Mouse (Mus musculus) intestine, postnatal 0 days (tissue): ENCODE data around the gene Fam49a. TPM values are rescaled to one million over a fixed set of nuclear protein-coding genes. Genes with fewer than 3 reads are reported as not detected.

ENCODE experiments used
- ATAC-seq: fragments of 200-750 bp; cut with Nextera tagmentation; 2 replicates; pipeline ENCODE4 v1.8.0; 2017; ENCODE audit warnings: mild to moderate bottlenecking, moderate TSS enrichment, moderate library complexity
- H3K27ac ChIP-seq: fragments of 300-500 bp; sonication (generic); 2 replicates; pipeline ENCODE4 v1.5.1; 2014; ENCODE audit warnings: mild to moderate bottlenecking, low read depth, low read length, moderate library complexity
- H3K27me3 ChIP-seq: fragments of 300-500 bp; sonication (generic); replicated peaks from 2 replicates; pipeline ENCODE4 v1.6.1; 2014; ENCODE audit warnings: low read length, mixed read lengths; ENCODE audit not compliant: control insufficient read depth, insufficient read depth
- H3K36me3 ChIP-seq: fragments of 300-500 bp; sonication (generic); 2 replicates; pipeline ENCODE4 v1.6.1; 2014; ENCODE audit warnings: mild to moderate bottlenecking, moderate library complexity; ENCODE audit not compliant: control insufficient read depth, insufficient read depth
- H3K4me1 ChIP-seq: fragments of 300-500 bp; sonication (generic); replicated peaks from 2 replicates; pipeline ENCODE4 v1.6.1; 2014; ENCODE audit warnings: antibody characterized with exemption, low read length, mixed read lengths; ENCODE audit not compliant: control insufficient read depth, insufficient read depth
- H3K4me2 ChIP-seq: fragments of 300-500 bp; sonication (generic); replicated peaks from 2 replicates; pipeline ENCODE4 v1.6.1; 2014; ENCODE audit warnings: low read depth, mild to moderate bottlenecking, moderate library complexity
- H3K4me3 ChIP-seq: fragments of 300-500 bp; sonication (generic); 2 replicates; pipeline ENCODE4 v1.5.1; 2014; ENCODE audit warnings: low read depth, low read length
- H3K9ac ChIP-seq: fragments of 300-500 bp; sonication (generic); 2 replicates; pipeline ENCODE4 v1.6.1; 2014; ENCODE audit warnings: mild to moderate bottlenecking, low read depth, low read length
- H3K9me3 ChIP-seq: fragments of 300-500 bp; sonication (generic); 2 replicates; pipeline ENCODE4 v1.6.1; 2016; ENCODE audit warnings: mixed run types; ENCODE audit not compliant: control insufficient read depth
- CTCF ChIP-seq: sonication (generic); IDR thresholded peaks from 2 replicates; pipeline ENCODE4 v1.5.1; 2016; ENCODE audit warnings: low read depth, mild to moderate bottlenecking, control low read depth, antibody characterized with exemption, moderate library complexity
- WGBS: fragments of 180-500 bp; shearing (Covaris S2); extraction: QIAGEN DNeasy Blood & Tissue Kit; methylation state at CpG from one replicate; pipeline ENCODE4 v1.1.7; 2014; 5-methylcytosine and 5-hydroxymethylcytosine counted together
- polyA plus RNA-seq: library from polyadenylated mRNA; unstranded; fragments of >200 nt; fragmentation: Nextera tagmentation; extraction: Ambion mirVana; gene quantifications from 2 replicates; pipeline ENCODE4 v1.2.1, GENCODE M21; 2015

The Fam49a gene
- polyA plus RNA-seq, 1 experiment from 2014 or later: 4.2 TPM

- no peak for ATAC-seq
- WGBS: 32% methylated on average over 1 of the region's 1 CpGs
- no peak overlapping the region for H3K27ac ChIP-seq
Observed at GRCm38 (mm10) chr12:12356463-12356862, 94.5 kb downstream of the Fam49a start.

DNA sequence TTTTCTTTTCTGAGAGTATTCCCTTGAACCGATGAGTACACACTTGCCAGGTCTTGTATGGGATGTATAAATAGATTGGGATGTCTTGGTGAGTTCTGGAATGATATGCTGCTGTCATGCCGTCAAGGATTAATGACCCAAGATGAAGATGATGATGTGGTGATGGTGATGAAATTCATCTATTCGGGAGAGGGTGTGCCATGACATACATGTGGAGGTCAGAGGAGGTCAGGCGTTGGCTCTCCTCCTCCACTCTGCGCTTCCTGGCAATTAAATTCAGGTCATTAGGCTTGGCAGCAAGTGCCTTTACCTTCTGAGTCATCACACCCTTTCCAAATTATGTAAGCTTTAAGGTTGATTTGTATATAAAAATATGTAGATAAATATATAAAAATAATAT is 95.0 kb downstream of the Fam49a start:
- Histone ChIP-seq H3K27me3 (no peaks in the 10 kb centered on the region), H3K9ac (no peak overlapping the region), H3K4me2 (no peak overlapping the region), H3K27ac (no peak overlapping the region), H3K36me3 (no peaks in the 10 kb centered on the region), H3K4me1 (no peaks in the 10 kb centered on the region), H3K9me3 (no peaks in the 10 kb centered on the region), H3K4me3 (no peak overlapping the region)
- TF ChIP-seq CTCF: no peak
- ATAC-seq: no peak
- 77% methylated on average over 5 of the region's 5 CpGs for WGBS

More at GRCm38 (mm10) chr12:12356463-12356862, 94.5 kb downstream of the Fam49a start:
- H3K4me2 ChIP-seq: no peak overlapping the region
- no peak overlapping the region for H3K9ac ChIP-seq
- H3K4me3 ChIP-seq: no peak overlapping the region
- no peaks in the 10 kb centered on the region for H3K36me3 ChIP-seq
- no peaks in the 10 kb centered on the region for H3K9me3 ChIP-seq
- no peaks in the 10 kb centered on the region for H3K4me1 ChIP-seq
- TF ChIP-seq CTCF: no peak
- no peaks in the 10 kb centered on the region for H3K27me3 ChIP-seq

DNA sequence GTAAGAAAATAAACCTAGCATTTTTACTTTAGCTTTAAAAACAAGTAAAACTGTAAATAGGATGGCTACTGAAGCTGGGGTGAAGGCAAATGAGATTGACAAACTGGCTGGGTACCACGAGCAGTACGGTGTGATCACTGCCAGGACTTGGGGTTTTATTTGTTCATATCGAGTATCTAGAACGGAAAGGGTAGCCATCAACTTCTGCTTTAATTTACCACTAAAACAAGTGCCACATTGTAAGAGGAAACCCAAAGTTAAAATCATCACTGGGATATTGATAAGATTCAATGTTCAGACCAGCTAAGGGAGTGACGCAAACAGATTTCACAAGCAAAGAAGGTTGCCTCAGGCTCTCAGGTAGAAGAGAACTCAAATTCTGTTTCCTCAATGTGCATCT is 98.0 kb downstream of the Fam49a start:
- Histone ChIP-seq H3K4me2 (no peak overlapping the region), H3K36me3 (no peaks in the 10 kb centered on the region), H3K4me1 (no peaks in the 10 kb centered on the region), H3K9ac (no peak overlapping the region), H3K27ac (no peak overlapping the region), H3K27me3 (no peaks in the 10 kb centered on the region), H3K9me3 (no peaks in the 10 kb centered on the region), H3K4me3 (no peak overlapping the region)
- no peak for ATAC-seq
- 91% methylated on average over 5 of the region's 5 CpGs for WGBS
- TF ChIP-seq CTCF: no peak

GRCm38 (mm10) chr12:12362371-12362770 is 100.4 kb downstream of the Fam49a start:
- no peak overlapping the region for H3K27ac ChIP-seq
- no peak overlapping the region for H3K4me3 ChIP-seq
- H3K9ac ChIP-seq: no peak overlapping the region
- no peaks in the 10 kb centered on the region for H3K4me1 ChIP-seq
- ATAC-seq: no peak
- no peak for TF ChIP-seq CTCF
- H3K9me3 ChIP-seq: no peaks in the 10 kb centered on the region
- no peak overlapping the region for H3K4me2 ChIP-seq
- WGBS: 92% methylated on average over 10 of the region's 10 CpGs
- no peaks in the 10 kb centered on the region for H3K27me3 ChIP-seq
- no peaks in the 10 kb centered on the region; the same call in 1 of the 2 replicates for H3K36me3 ChIP-seq

GRCm38 (mm10) chr12:12364201-12364600 is 102.3 kb downstream of the Fam49a start:
- Histone ChIP-seq H3K4me3 (no peak overlapping the region), H3K27ac (no peak overlapping the region), H3K4me2 (no peak overlapping the region), H3K27me3 (no peaks in the 10 kb centered on the region), H3K9me3 (no peaks in the 10 kb centered on the region), H3K4me1 (no peaks in the 10 kb centered on the region), H3K36me3 (no peaks in the 10 kb centered on the region; the same call in 1 of the 2 replicates), H3K9ac (no peak overlapping the region)
- no peak for ATAC-seq
- WGBS: 84% methylated on average over 8 of the region's 8 CpGs
- TF ChIP-seq CTCF: no peak

GRCm38 (mm10) chr12:12367423-12367822 is 105.5 kb downstream of the Fam49a start:
- TF ChIP-seq CTCF: no peak
- no peaks in the 10 kb centered on the region for H3K4me1 ChIP-seq
- ATAC-seq: no peak
- no peak overlapping the region for H3K27ac ChIP-seq
- no peak overlapping the region for H3K4me2 ChIP-seq
- no peaks in the 10 kb centered on the region for H3K27me3 ChIP-seq
- H3K36me3 ChIP-seq: no peaks in the 10 kb centered on the region; the same call in 1 of the 2 replicates
- 81% methylated on average over 5 of the region's 5 CpGs for WGBS
- no peak overlapping the region for H3K9ac ChIP-seq
- H3K9me3 ChIP-seq: no peaks in the 10 kb centered on the region
- no peak overlapping the region for H3K4me3 ChIP-seq

DNA sequence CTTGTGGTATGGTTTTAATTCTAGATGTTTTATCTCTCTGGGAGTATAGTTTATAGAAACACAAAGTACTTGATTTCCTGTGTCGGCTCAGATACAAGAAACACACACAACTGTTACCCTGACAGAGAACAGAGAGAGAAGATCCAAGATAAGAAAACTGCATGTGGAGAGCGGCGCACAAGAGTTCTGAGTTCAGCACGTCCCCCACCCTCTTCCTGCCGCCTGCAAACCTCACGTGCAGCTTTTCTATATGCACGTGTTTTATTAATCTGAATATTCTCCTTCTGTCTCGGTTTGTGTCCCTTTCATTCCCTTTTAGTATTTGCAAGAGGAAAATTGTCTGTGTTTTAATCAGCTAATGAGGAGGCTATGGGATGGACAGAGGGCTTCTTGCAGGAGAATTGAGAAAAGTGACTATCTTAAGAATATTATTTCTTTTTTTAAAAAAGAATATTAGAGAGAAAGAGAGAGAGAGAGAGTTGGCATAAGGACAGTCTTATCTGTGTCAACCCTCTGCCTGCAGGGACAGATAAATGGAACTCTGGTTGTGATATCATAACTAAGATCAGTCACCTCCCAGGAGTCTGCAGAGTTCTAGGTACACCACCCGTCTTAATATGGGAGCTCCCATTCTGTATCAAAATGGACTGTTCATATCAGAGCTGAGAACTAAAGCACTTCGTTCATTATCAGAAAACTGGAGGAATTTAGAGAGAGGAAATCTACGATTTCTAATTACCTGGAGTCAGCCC is 111.3 kb downstream of the Fam49a start:
- no peak for ATAC-seq
- no peak overlapping the region for H3K9ac ChIP-seq
- no peak overlapping the region for H3K27ac ChIP-seq
- no peaks in the 10 kb centered on the region for H3K36me3 ChIP-seq
- H3K4me1 ChIP-seq: no peaks in the 10 kb centered on the region
- no peak for TF ChIP-seq CTCF
- WGBS: 71% methylated on average over 11 of the region's 11 CpGs
- no peak overlapping the region for H3K4me3 ChIP-seq
- H3K27me3 ChIP-seq: no peaks in the 10 kb centered on the region
- no peak overlapping the region for H3K4me2 ChIP-seq
- H3K9me3 ChIP-seq: no peaks in the 10 kb centered on the region
